Mouse (Mus musculus) thymus, adult 2 months (tissue): ENCODE data around the gene Cxcr5.

Experiments used
- CTCF ChIP-seq: fragments of 200-500 bp; IDR thresholded peaks from 2 replicates; pipeline ENCODE4 v1.5.1; 2012; ENCODE audit warnings: mild to moderate bottlenecking, control low read depth, low read length, moderate library complexity, borderline replicate concordance; ENCODE audit not compliant: control insufficient read depth, poor library complexity, insufficient read depth; ENCODE audit errors: extremely low read depth
- POLR2A ChIP-seq: fragments of 200-500 bp; IDR thresholded peaks from 2 replicates; pipeline ENCODE4 v1.6.1; 2012; ENCODE audit warnings: mild to moderate bottlenecking, low read length, control low read depth, moderate library complexity; ENCODE audit not compliant: control insufficient read depth, poor library complexity, insufficient read depth; ENCODE audit errors: extremely low read depth

DNA sequence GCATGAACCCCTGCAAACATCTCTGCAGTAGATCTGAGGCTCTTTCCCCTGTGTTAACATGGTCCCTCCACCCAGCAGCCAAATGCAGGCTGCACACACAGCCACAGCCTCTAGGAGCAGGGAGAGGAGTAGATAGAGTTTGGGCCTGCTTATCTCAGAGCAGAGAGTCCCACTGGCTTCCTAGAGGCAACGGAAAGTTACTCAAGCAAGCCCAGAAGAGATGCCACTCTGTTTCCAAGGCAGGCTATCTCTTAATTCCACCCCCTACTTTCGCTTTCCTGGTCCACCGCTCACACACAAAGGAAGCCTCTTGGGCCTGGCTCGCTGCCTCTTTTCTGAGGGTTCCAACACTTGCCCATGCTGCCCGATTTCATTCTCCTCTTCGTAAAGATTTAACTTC, 3.7 kb upstream of the Cxcr5 start:
- TF ChIP-seq CTCF (no peak), POLR2A (no peak)
